Mouse (Mus musculus): ENCODE measurements at regions not wholly inside any gene's neighbourhood (a gene's known extent, or its start where the extent isn't known, plus 50 kb on each side); places are given as distances from the start of the nearest gene placed in this dataset.

GRCm38 (mm10) chr11:22456286-22456685, 55.6 kb upstream of the Tmem17 start:
- TF ChIP-seq POLR2A (IDR thresholded peaks at IDR 0.05; ENCODE audit: borderline replicate concordance, extremely low read depth, low read depth, low read length) = no peak
- TF ChIP-seq CTCF (IDR thresholded peaks at IDR 0.05; ENCODE audit: insufficient read depth, low read length) = no peak

Measured in lung, adult 2 months (tissue).